Mouse (Mus musculus) CH12.LX (cell line): Measurements from ENCODE around the gene Tjap1.

Source experiments
- CTCF ChIP-seq, 2 experiments: IDR thresholded peaks in 1 of 2; conservative IDR thresholded peaks in 1 of 2; 2 replicates each; pipeline ENCODE4 v1.5.1; 2011 to 2012; ENCODE audit warnings: low read depth in 2 of 2, low read length in 2 of 2, improper control_type of control experiment in 1 of 2, inconsistent platforms in 1 of 2, mild to moderate bottlenecking in 1 of 2, moderate library complexity in 1 of 2
- GABPA ChIP-seq: IDR thresholded peaks from 2 replicates; pipeline ENCODE4 v1.6.1; 2012; ENCODE audit warnings: low read depth, low read length, improper control_type of control experiment, inconsistent platforms; ENCODE audit not compliant: insufficient replicate concordance
- PAX5 ChIP-seq: IDR thresholded peaks from 2 replicates; pipeline ENCODE4 v1.6.1; 2012; ENCODE audit warnings: low read length, inconsistent platforms, mixed read lengths

DNA sequence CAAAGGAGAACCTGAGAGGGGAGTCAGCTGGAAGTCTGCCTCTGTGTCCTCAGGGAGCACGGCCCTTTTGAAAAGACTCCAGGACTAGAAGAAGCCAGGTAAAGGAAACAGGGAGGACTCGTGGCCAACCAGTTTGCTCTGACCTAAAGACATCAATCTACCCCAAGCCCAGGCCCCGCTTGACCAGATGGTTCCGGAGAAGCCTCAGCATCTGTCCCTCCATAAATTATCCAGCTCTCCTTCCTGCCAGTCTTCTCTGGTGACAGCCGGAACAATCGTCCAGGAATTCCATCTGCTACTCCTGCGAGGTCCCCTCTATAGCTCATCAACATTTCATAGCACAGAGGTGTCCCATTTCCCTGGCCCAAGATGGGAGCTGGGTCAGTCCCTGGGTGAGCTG lies 1.8 kb upstream of the Tjap1 start:
- TF ChIP-seq CTCF (conservative IDR thresholded peaks at IDR 0.05 in 1 of 2, IDR thresholded peaks at IDR 0.05 in 1 of 2; ENCODE audit: low read depth in 2 of 2, low read length in 2 of 2) (no peak), GABPA (no peak), PAX5 (no peak)
